Mouse (Mus musculus) forebrain, embryonic 14.5 days (tissue): Measurements from ENCODE around the gene Clcf1. TPM values are rescaled to one million over a fixed set of nuclear protein-coding genes. Genes with fewer than 3 reads are reported as not detected.

Experiments
- ATAC-seq: fragments of 200-750 bp; cut with Nextera tagmentation; 2 replicates; pipeline ENCODE4 v1.8.0; 2017; ENCODE audit warnings: mild to moderate bottlenecking, moderate library complexity
- DNase-seq: peaks from one replicate; pipeline ENCODE4 v3.0.0-alpha.2; 2015; ENCODE audit warnings: low spot score
- H3K27ac ChIP-seq: fragments of 300-500 bp; sonication (generic); 2 replicates; pipeline ENCODE4 v1.5.1; 2014; ENCODE audit warnings: low read depth, mild to moderate bottlenecking, control low read depth, low read length, moderate library complexity
- H3K27me3 ChIP-seq: fragments of 300-500 bp; sonication (generic); replicated peaks from 2 replicates; pipeline ENCODE4 v1.6.1; 2014; ENCODE audit warnings: low read length, control low read depth, mixed read lengths; ENCODE audit not compliant: control insufficient read depth, insufficient read depth
- H3K36me3 ChIP-seq: fragments of 300-500 bp; sonication (generic); 2 replicates; pipeline ENCODE4 v1.6.1; 2014; ENCODE audit warnings: low read length, control low read depth; ENCODE audit not compliant: control insufficient read depth, insufficient read depth
- H3K4me1 ChIP-seq: fragments of 300-500 bp; sonication (generic); 2 replicates; pipeline ENCODE4 v1.6.1; 2014; ENCODE audit warnings: antibody characterized with exemption, low read length, control low read depth; ENCODE audit not compliant: control insufficient read depth, insufficient read depth
- H3K4me2 ChIP-seq: fragments of 300-500 bp; sonication (generic); 2 replicates; pipeline ENCODE4 v1.6.1; 2014; ENCODE audit warnings: mild to moderate bottlenecking, control low read depth, low read length
- H3K4me3 ChIP-seq: fragments of 300-500 bp; sonication (generic); 2 replicates; pipeline ENCODE4 v1.5.1; 2014; ENCODE audit warnings: low read depth, low read length, control low read depth
- H3K9ac ChIP-seq: fragments of 300-500 bp; sonication (generic); 2 replicates; pipeline ENCODE4 v1.6.1; 2014; ENCODE audit warnings: mild to moderate bottlenecking, low read length, control low read depth, moderate library complexity
- H3K9me3 ChIP-seq: fragments of 300-500 bp; sonication (generic); replicated peaks from 2 replicates; pipeline ENCODE4 v1.6.1; 2016; ENCODE audit warnings: low read length, control low read depth, mixed read lengths; ENCODE audit not compliant: control insufficient read depth
- WGBS: fragments of 180-500 bp; shearing (Covaris S2); extraction: QIAGEN DNeasy Blood & Tissue Kit; methylation state at CpG from one replicate; pipeline ENCODE4 v1.1.7; 2014; 5-methylcytosine and 5-hydroxymethylcytosine counted together
- microRNA-seq: library from miRNA; unstranded; fragments of <30 nt; microRNA quantifications from one replicate; pipeline ENCODE4, GENCODE M21; 2016
- polyA plus RNA-seq: library from polyadenylated mRNA; unstranded; fragments of >200 nt; fragmentation: Nextera tagmentation; extraction: Ambion mirVana; gene quantifications from 2 replicates; pipeline ENCODE4 v1.2.1, GENCODE M21; 2014

The Clcf1 gene
- polyA plus RNA-seq, 1 experiment from 2014 or later = 0.85 TPM

- WGBS = 96% methylated on average over 6 of the region's 6 CpGs
- H3K4me2 ChIP-seq = no peak overlapping the region
- H3K27me3 ChIP-seq = peaks cover 12% of the 10 kb centered on the region; the same call in 1 of the 2 replicates
- no peak overlapping the region for H3K27ac ChIP-seq
- no peaks in the 10 kb centered on the region for H3K9me3 ChIP-seq
- ATAC-seq = no peak
- H3K36me3 ChIP-seq = no peaks in the 10 kb centered on the region
- no peak overlapping the region for H3K4me3 ChIP-seq
- no peak for DNase-seq
- no peak overlapping the region for H3K9ac ChIP-seq
- peaks cover 4% of the 10 kb centered on the region; the same call in 1 of the 2 replicates for H3K4me1 ChIP-seq
Observed at GRCm38 (mm10) chr19:4264171-4264780, 50.2 kb downstream of the Clcf1 start.

GRCm38 (mm10) chr19:4265956-4266355, 51.9 kb downstream of the Clcf1 start:
- H3K27me3 ChIP-seq = peaks cover 13% of the 10 kb centered on the region; the same call in 1 of the 2 replicates
- DNase-seq = no peak
- ATAC-seq = no peak
- 72% methylated on average over 4 of the region's 4 CpGs for WGBS
- H3K4me3 ChIP-seq = no peak overlapping the region
- H3K27ac ChIP-seq = no peak overlapping the region
- no peaks in the 10 kb centered on the region for H3K9me3 ChIP-seq
- H3K9ac ChIP-seq = no peak overlapping the region
- no peak overlapping the region for H3K4me2 ChIP-seq
- H3K36me3 ChIP-seq = peaks cover 3% of the 10 kb centered on the region; the same call in 1 of the 2 replicates
- H3K4me1 ChIP-seq = peaks cover 4% of the 10 kb centered on the region; the same call in 1 of the 2 replicates

- peaks cover 4% of the 10 kb centered on the region; the same call in 1 of the 2 replicates for H3K4me1 ChIP-seq
- peak within 1 kb of the TSS; percentile 18 for H3K4me3 ChIP-seq
- no peak within 1 kb of the TSS for H3K27ac ChIP-seq
- peaks cover 4% of the 10 kb centered on the region; the same call in 1 of the 2 replicates for H3K36me3 ChIP-seq
- peak within 1 kb of the TSS; percentile 47 for H3K4me2 ChIP-seq
- no peaks in the 10 kb centered on the region for H3K9me3 ChIP-seq
- WGBS = 7% methylated on average over 46 of the region's 46 CpGs
- peaks cover 13% of the 10 kb centered on the region; the same call in 1 of the 2 replicates for H3K27me3 ChIP-seq
- ATAC-seq (peak; percentile 50), DNase-seq (peak; percentile 22)
- H3K9ac ChIP-seq = peak within 1 kb of the TSS; percentile 33; the same call in 1 of the 2 replicates
Observed at GRCm38 (mm10) chr19:4268566-4269361, 54.7 kb downstream of the Clcf1 start, which contains the start of gene Ssh3. Gene Ssh3, minus strand, starts transcription at chr19:4269180.

- no peak for ATAC-seq
- no peak for DNase-seq
Observed at GRCm38 (mm10) chr19:4270187-4270586, 56.1 kb downstream of the Clcf1 start.

GRCm38 (mm10) chr19:4270972-4271371, 56.9 kb downstream of the Clcf1 start:
- no peaks in the 10 kb centered on the region for H3K9me3 ChIP-seq
- no peak overlapping the region for H3K27ac ChIP-seq
- peaks cover 4% of the 10 kb centered on the region; the same call in 1 of the 2 replicates for H3K36me3 ChIP-seq
- peaks cover 13% of the 10 kb centered on the region; the same call in 1 of the 2 replicates for H3K27me3 ChIP-seq
- 94% methylated on average over 11 of the region's 11 CpGs for WGBS
- H3K9ac ChIP-seq = no peak overlapping the region
- no peak for DNase-seq
- H3K4me1 ChIP-seq = peaks cover 4% of the 10 kb centered on the region; the same call in 1 of the 2 replicates
- no peak for ATAC-seq
- H3K4me2 ChIP-seq = no peak overlapping the region
- no peak overlapping the region for H3K4me3 ChIP-seq

More at GRCm38 (mm10) chr19:4270187-4270586, 56.1 kb downstream of the Clcf1 start:
- H3K4me1 ChIP-seq = peaks cover 4% of the 10 kb centered on the region; the same call in 1 of the 2 replicates
- peaks cover 13% of the 10 kb centered on the region; the same call in 1 of the 2 replicates for H3K27me3 ChIP-seq
- WGBS = 80% methylated on average over 6 of the region's 6 CpGs
- H3K9ac ChIP-seq = no peak overlapping the region
- H3K36me3 ChIP-seq = peaks cover 4% of the 10 kb centered on the region; the same call in 1 of the 2 replicates
- H3K4me2 ChIP-seq = no peak overlapping the region
- H3K27ac ChIP-seq = no peak overlapping the region
- H3K4me3 ChIP-seq = no peak overlapping the region
- H3K9me3 ChIP-seq = no peaks in the 10 kb centered on the region

Small RNA genes lying within 50 kb of the gene (microRNA-seq; reads per million reads assigned to microRNA genes)
- not detected for gene Gm26115
- 0.53 reads per million for gene Mir6985

Other genes with a start within 250 kb of the Clcf1 start
- 0.36 and 0.42 TPM in 2 replicates for gene Aldh3b2, start 241.9 kb upstream of the Clcf1 start, polyA plus RNA-seq
- 1.8 and 2.3 TPM in 2 replicates for gene Acy3, start 227.7 kb upstream of the Clcf1 start, polyA plus RNA-seq
- gene Tbx10, start 221.5 kb upstream of the Clcf1 start, polyA plus RNA-seq = not detected in 2 replicates
- 35.6 and 41.1 TPM in 2 replicates for gene Nudt8, start 213.7 kb upstream of the Clcf1 start, polyA plus RNA-seq
- 2.2 and 3.8 TPM in 2 replicates for gene Gm49405, start 213.6 kb upstream of the Clcf1 start, polyA plus RNA-seq
- 3.2 and 5.4 TPM in 2 replicates for gene Doc2g, start 210.9 kb upstream of the Clcf1 start, polyA plus RNA-seq
- 238 and 254 TPM in 2 replicates for gene Ndufv1, start 201.4 kb upstream of the Clcf1 start, polyA plus RNA-seq
- 369 and 398 TPM in 2 replicates for gene Gstp1, start 176.3 kb upstream of the Clcf1 start, polyA plus RNA-seq
- gene Gstp2, start 168.2 kb upstream of the Clcf1 start, polyA plus RNA-seq = 1.2 and 4.2 TPM in 2 replicates
- gene Gstp3, start 154.7 kb upstream of the Clcf1 start, polyA plus RNA-seq = not detected in 2 replicates
- gene Cabp2, start 132.7 kb upstream of the Clcf1 start, polyA plus RNA-seq = not detected in 2 replicates
- 88.6 and 91.7 TPM in 2 replicates for gene Cdk2ap2, start 117.1 kb upstream of the Clcf1 start, polyA plus RNA-seq
- 29.1 and 40.8 TPM in 2 replicates for gene Pitpnm1, start 114.2 kb upstream of the Clcf1 start, polyA plus RNA-seq
- gene Aip, start 88.4 kb upstream of the Clcf1 start, polyA plus RNA-seq = 85.2 and 94.4 TPM in 2 replicates
- not detected in 2 replicates for gene Gpr152, start 74.5 kb upstream of the Clcf1 start, polyA plus RNA-seq
- 0.08 and 0.12 TPM in 2 replicates for gene Cabp4, start 70.2 kb upstream of the Clcf1 start, polyA plus RNA-seq
- gene Coro1b, start 65.6 kb upstream of the Clcf1 start, polyA plus RNA-seq = 134 and 154 TPM in 2 replicates
- gene Ptprcap, start 60.6 kb upstream of the Clcf1 start, polyA plus RNA-seq = 0.24 TPM in 1 of 2 replicates, not detected in the other
- gene Rps6kb2, start 50.9 kb upstream of the Clcf1 start, polyA plus RNA-seq = 32.3 and 35.5 TPM in 2 replicates
- gene Carns1, start 38.8 kb upstream of the Clcf1 start, polyA plus RNA-seq = 3.9 and 4.2 TPM in 2 replicates
- gene Tbc1d10c, start 23.0 kb upstream of the Clcf1 start, polyA plus RNA-seq = 0.52 and 0.80 TPM in 2 replicates
- gene Ppp1ca, start 22.2 kb upstream of the Clcf1 start, polyA plus RNA-seq = 608 and 689 TPM in 2 replicates
- 25.5 and 25.7 TPM in 2 replicates for gene Rad9a, start 12.6 kb upstream of the Clcf1 start, polyA plus RNA-seq
- not detected in 2 replicates for gene AC109138.7, start 119 bp downstream of the Clcf1 start, polyA plus RNA-seq
- gene Pold4, start 17.7 kb downstream of the Clcf1 start, polyA plus RNA-seq = 17.6 and 19.0 TPM in 2 replicates
- 4.0 and 4.3 TPM in 2 replicates for gene Ssh3, start 54.9 kb downstream of the Clcf1 start, polyA plus RNA-seq
- 16.3 and 23.9 TPM in 2 replicates for gene Ankrd13d, start 68.9 kb downstream of the Clcf1 start, polyA plus RNA-seq
- gene Grk2, start 92.0 kb downstream of the Clcf1 start, polyA plus RNA-seq = 17.1 and 21.0 TPM in 2 replicates
- 29.2 and 36.3 TPM in 2 replicates for gene Kdm2a, start 184.0 kb downstream of the Clcf1 start, polyA plus RNA-seq
- gene Rhod, start 225.2 kb downstream of the Clcf1 start, polyA plus RNA-seq = 6.3 and 8.3 TPM in 2 replicates